Mouse (Mus musculus): ENCODE measurements around the gene Acot7. TPM values are rescaled to one million over a fixed set of nuclear protein-coding genes. Genes with fewer than 3 reads are reported as not detected.

Gene Acot7
- total RNA-seq, 2 experiments from 2014 or later = 308 to 337 TPM

DNA sequence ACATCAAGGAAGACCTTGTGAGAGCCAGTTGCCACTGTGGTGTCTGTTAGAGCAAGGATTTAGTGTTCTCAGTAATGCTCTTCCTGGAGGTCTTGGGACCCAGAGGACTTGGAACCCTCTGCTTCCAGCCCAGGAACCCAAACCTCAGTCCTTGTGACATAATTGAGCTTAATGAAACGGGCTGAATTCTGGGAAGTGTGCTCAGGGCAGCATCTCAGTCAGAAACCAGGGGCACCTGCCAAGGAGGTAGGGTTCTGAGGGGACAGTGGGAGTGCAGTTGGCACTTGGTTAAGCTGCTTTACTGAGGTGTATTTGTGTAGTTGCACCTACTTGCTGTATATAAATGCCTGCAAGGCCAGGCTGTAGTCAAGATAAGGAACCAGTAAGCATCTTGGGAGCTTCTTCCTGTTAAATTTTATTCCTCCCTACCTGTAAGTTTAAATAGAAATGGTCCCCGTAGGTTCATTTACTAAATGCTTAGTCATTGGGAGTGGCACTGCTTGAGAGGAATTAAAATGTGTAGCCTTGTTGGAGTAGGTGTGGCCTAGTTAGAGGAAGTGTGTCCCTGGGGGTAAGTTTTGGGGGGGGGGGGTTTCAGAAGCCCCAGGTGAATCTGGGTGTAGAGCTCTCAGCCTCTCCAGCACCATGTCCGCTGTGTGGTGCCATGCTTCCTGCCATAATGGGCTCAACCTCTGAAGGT lies 16.7 kb downstream of the Acot7 start:
- intact Hi-C loops (cut with DNase I) = no loop called here
- no peak for DNase-seq (ENCODE audit: low spot score in 2 of 2)

DNA sequence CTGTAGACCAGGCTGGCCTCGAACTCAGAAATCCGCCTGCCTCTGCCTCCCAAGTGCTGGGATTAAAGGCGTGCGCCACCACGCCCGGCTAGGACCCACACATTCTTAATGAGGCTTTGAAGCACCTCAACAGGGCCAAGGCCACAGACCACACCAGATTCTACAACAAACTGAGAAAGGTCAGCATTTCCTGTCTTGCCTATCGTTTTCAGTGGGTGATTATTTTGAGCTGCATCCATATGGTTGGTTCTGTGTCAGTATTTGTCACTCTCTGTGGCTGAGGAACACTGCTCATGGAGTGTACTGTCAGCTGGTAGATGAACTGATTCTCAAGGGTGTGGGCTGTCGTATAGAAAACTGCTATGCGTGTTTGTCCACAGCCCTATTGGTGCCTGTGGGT lies 18.3 kb downstream of the Acot7 start:
- no peak for DNase-seq (ENCODE audit: low spot score in 2 of 2)
- intact Hi-C loops (cut with DNase I) = no loop called here

DNA sequence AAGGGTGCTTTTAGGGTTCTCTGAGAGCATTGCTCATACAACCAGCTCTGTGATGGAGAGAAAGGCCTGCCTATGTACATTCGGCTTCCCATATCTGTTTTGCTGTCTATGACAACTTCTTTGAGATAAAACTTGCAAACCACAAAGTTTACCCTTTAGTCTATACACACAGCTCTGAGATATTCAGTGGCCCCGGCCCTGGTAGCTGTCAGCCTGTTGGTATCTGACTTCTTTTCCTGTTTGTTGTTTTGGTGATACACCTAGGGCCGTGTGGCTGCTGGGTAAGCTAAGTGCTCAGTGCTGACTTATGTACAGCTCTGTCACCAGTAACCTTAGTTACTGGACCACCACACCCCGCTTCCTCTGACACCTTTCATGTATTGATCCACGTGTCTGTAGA lies 19.6 kb downstream of the Acot7 start:
- intact Hi-C loops (cut with DNase I) = no loop called here
- no peak for DNase-seq (ENCODE audit: low spot score in 2 of 2)

DNA sequence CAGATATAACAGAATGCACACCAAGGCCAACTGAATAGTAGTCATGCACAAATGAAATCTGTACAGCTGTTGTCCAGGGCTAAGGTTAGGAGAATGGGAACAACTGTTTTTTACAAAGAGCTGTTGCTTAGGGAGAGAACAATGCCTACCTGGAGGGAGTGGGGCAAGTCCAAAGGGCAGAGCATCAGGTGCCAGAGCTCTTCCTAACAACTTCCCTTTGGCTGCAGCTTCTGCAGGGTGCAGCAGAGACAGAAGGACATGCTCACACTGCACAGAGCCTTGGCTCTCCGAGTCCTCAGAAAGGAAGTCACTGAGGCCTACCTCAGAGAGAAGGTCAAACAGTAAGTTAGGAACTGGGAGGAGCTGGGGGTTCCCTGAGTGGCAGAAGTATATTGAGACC lies 21.7 kb downstream of the Acot7 start:
- no peak for DNase-seq (ENCODE audit: low spot score in 2 of 2)
- intact Hi-C loops (cut with DNase I) = no loop called here

DNA sequence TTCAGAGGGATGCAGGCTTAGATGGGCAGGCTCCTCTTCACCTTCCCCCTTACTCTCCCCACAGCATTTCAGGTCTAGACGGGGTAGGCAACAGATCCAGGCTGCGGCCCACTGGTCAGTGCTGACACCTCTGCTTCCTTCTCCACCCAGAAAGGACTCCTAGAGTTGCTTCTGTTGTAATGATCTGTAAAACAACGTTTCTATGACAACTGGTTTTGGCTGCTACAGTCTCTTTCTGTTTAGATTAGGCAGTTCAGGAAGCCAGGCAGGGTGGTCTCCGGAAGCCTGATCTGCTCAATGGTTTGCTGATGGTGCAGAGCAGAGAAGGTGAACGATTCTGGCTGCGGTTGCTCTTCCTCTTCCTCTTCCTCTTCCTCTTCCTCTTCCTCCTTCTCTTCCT lies 23.6 kb downstream of the Acot7 start:
- intact Hi-C loops (cut with DNase I) = no loop called here
- no peak for DNase-seq (ENCODE audit: low spot score in 2 of 2)

DNA sequence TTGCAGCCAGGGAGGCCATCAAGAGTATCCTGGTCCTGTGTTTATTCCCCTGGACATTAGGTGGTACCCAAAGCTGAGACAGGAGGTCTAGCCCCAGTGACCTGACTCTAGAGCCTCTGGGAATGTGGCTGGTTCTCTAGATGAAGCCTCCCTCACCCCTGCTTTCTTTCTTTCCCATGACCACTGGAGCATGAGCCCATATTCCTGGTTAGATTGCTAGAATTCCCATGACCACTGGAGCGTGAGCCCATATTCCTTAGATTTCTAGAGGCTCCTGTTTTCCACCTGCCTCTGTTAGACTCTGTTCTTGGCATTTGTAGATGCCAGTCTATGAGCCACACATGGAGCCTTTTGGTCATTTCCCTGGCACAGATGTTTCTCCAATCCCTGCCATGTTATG lies 24.5 kb downstream of the Acot7 start:
- intact Hi-C loops (cut with DNase I) = no loop called here
- DNase-seq (ENCODE audit: low spot score in 2 of 2) = no peak

DNA sequence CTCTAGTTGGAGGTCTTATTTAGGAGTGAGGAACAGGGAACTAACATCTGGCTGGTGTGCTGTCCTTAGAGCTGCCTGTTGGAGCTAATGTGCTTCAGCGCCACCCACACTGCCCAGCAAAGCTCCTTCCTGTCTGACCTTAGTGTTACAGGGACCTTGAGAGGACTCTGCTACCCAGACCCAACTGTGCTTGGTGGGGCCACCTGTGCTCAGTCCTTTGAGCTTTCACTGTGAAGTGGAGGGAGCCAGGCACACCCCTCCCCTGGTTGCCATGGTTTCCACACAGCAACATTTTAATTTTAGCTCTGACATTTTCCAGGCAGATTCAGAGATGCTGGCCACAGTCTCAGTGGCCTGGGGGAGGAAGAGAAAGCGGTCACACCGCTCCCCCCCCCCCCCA lies 25.0 kb downstream of the Acot7 start:
- intact Hi-C loops (cut with DNase I) = no loop called here
- DNase-seq (ENCODE audit: low spot score in 2 of 2) = peak; percentile 65 to 91

DNA sequence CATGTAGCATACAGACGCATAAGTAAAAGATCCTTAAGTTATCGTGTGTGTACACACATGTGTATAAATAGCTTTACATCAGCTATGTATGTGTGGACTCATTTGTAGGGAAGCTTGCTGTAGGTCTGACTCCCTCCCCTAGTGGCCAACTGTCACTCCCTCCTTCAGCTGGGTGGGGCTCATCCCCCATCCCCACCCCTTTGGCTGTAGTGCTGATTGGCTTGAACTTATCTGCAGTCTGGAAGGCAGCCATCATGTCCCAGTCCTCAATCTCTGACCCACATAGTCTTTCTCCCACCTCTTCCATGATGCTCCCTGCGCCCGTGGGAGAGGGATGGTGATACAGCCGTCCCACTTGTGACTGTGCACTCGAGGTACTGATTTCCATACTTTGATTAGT lies 26.7 kb downstream of the Acot7 start:
- intact Hi-C loops (cut with DNase I) = no loop called here
- DNase-seq (ENCODE audit: low spot score in 2 of 2) = no peak

DNA sequence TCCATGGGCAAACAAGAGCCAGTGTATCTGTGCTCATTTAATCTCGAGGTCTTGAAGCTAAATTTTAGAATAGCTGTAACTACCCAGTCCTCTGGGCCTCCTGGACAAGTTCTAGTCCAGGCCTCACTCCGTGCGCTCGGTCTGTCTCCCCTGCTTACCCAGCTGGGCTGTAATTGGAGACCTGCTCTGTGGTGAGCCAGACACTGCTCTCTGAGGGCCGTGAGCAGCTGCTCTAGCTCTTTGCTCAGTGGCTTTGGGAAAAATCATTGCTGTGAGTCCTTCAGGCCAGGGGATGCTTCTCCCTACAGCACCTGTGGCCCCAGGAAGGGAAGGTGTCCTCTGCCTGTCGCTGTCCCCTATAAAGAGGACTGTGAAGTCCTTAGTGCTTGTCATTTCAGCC lies 28.3 kb downstream of the Acot7 start:
- no peak for DNase-seq (ENCODE audit: low spot score in 2 of 2)
- intact Hi-C loops (cut with DNase I) = no loop called here

DNA sequence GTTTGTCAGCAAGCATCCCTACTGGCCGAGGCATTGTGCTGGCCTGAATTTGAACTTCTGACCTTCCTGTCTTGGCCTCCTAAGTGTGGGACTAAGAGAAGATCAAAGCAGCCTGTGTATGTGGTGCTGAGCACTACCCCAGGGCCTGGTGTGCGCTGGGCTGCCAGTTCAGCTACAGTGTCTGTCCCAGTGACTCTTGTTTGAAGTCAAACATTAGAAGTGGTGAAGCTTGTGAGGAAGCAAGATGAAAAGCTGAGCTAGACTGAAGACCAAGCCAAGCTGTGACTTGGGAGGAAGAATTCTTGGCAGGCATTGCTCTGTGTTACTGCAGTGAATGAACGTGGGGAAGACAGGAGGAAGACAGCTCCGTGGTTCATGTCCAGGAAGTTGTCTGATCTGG lies 31.7 kb downstream of the Acot7 start:
- intact Hi-C loops (cut with DNase I) = no loop called here

DNA sequence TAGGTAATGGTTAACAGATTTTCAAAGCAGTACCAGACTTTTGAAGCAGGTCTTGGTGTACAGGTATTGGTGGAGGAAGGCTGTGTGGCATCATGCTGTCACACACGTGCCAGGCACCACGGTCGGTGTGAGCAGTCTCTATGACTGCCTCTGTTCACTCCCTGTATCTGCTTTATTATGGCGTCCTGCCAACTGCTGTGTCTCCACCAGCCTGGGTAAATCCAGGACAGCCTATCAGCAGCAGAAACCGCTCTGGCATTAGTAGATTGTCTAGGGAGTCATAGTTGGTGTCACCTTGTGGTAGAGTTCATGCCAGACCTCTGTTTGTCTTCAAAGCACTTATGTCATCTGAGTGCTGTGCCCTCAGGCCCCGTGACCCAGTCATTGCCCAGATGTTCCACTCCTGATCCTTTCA lies 34.2 kb downstream of the Acot7 start:
- DNase-seq (ENCODE audit: low spot score in 2 of 2) = no peak

More for the DNA sequence above, 31.7 kb downstream of the Acot7 start:
- no peak for DNase-seq (ENCODE audit: low spot score in 2 of 2)

DNA sequence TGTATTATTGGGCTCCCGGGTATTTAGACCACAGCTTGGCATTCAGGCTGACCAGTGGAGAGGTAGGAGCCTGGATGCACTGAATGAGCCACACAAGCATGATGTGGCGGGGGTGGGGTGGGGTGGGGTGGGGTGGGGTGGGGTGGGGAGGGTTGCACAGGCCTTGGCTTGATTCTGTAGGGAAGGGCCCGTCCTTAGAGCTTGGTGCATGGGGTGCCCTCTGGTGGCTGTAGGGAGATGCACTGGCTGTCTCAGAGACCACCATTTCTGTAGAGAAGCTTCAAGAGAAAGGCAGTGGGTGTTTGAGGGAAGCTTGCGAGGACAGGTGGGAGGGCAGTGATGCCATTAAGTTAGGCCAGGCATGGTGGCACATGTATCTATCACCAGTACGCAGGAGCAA lies 34.6 kb downstream of the Acot7 start:
- intact Hi-C loops (cut with DNase I) = loop anchor here (1.0 to 2.0 kb wide), 2 partner anchors 34 to 39 kb away; partner anchors contain the start of gene Acot7
- peak; percentile 72 to 80 for DNase-seq (ENCODE audit: low spot score in 2 of 2)

More for the DNA sequence above, 34.2 kb downstream of the Acot7 start:
- intact Hi-C loops (cut with DNase I) = loop anchor here (1.0 to 2.0 kb wide), 2 partner anchors 33 to 39 kb away; partner anchors contain the start of gene Acot7

DNA sequence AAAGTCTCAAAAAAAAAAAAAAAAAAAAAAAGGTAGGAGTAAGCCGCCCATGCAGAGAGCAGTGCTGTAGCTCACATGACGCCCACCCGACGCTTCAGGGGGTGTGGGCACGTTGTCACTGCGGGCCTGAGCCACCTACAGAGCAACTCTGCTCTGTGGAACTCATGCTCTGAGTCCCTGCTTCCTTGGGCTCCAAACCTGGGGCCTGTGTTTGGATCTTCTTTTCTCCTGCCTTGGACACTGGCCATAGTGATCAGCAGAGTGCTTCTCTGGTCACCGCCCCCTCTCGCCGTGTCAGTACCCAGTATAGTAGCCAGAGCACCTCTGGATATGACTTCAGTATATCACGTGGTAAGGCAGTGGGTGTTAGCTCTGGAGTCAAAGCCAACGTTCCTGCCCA lies 35.0 kb downstream of the Acot7 start:
- intact Hi-C loops (cut with DNase I) = loop anchor here (1.0 to 2.0 kb wide), 2 partner anchors 34 to 40 kb away; partner anchors contain the start of gene Acot7
- DNase-seq (ENCODE audit: low spot score in 2 of 2) = peak in 1 of 2 experiments; percentile 58

DNA sequence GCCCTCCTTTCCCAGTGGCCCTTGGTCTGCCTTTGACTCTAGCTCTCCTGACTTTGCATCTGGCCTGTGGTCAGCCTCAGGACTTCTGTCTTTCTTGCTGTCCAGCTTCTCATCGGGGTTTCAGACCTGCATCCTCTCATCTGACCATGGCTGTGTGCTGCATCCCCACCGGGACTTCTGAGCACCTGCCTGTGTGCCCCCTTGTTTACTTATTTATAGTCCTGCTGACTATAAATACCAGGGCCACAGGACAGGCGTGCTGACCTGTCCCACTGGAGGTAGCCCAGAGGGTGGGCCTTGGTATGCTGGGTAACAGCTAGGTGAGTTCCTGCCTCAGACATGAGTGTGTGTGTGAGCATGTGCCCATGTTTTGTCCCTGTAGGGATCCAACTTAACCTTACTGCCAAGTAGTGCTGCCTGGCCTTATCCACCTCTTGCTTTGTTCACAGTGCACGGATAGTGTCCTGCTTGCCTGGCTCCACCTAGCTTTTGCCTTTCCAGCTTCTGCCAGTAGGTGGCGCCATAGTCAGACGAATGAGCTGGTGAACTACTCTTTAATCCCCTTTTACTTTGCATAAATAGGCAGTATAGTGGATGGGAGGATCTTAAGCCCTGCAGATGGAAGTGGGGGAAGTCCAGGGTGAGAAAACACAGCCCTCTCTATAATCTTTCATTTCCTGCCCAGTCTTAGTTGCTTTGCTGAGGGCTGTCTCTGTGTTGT lies 36.0 kb downstream of the Acot7 start:
- DNase-seq (ENCODE audit: low spot score in 2 of 2) = peak; percentile 91 to 94

DNA sequence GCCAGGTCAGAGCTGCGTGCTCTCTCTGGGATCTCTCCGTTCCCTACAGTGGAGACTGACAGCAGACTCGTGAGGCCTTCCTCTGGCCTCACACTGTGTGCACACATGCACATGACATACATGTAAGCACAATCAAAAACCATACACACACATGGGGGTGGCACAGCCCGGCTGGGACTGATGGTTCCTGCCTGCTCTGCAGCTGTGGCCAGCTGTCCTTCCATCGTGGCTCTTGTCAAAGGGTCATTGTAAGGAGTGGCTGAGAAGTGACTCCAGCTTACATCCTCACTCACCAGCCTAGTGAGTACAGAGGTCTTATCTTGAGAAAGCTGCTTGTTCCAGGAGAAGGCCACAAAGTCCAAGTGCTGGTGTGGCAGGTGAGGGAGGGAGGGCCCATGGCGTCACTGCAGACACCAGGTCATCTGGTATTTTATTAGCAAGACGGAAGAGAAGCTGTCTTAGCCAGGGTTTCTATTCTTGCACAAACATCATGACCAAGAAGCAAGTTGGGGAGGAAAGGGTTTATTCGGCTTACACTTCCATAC lies 37.0 kb downstream of the Acot7 start:
- intact Hi-C loops (cut with DNase I) = loop anchor here (1.0 kb wide), 1 partner anchor 68 kb away; no protein-coding TSS in a partner anchor
- DNase-seq (ENCODE audit: low spot score in 2 of 2) = no peak

More for the DNA sequence above, 36.0 kb downstream of the Acot7 start:
- intact Hi-C loops (cut with DNase I) = loop anchor here (1.0 to 2.0 kb wide), 2 partner anchors 35 to 69 kb away; partner anchors contain the start of gene Acot7

DNA sequence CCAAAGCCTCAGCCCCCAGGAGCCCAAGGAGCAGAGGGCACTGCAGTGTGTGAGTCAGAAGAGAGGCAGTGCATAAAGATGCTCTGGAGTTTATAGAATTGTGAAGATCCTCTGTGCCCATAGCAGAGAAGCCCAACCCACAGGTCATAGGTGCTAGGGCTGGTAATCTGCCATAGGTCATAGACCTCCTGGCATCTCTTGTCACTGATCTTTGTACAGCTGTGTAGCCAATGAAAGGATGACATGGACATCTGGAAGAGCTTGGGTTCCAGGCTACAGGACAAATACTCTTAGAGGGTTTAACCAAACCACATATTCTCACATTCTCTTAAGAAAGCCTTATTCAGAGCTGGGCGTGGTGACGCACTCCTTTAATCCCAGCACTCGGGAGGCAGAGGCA lies 41.7 kb downstream of the Acot7 start:
- intact Hi-C loops (cut with DNase I) = no loop called here

DNA sequence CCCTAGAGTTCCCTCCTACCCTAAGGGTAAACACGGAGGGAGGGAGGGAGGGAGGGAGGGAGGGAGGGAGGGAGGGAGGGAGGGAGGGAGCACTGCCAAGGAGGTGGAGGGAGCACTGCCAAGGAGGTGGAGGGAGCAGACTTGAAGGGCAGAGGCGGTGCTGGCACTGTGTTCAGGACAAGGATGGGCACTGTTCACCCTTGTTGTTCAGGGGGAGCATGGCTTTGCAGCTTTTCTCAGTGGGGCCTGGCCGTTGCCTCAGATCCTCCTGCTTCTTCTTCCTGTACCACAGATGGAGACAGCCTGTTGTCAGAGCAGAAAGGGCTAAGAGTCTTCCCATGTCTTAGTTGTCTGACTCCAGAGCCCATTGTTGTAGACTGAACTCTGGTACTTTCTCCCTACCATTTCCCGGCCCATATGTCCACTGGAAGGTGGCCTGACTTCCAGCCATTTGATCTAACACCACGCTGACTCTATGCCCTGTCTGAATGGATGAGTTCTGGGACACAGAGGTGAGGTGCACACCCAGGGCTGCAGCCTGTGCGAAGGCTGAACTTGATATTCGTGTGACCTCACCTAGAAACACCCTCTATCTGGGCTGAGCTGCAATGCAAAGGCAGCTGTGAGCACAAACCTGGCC lies 43.0 kb downstream of the Acot7 start:
- intact Hi-C loops (cut with DNase I) = no loop called here
- DNase-seq (ENCODE audit: low spot score in 2 of 2) = no peak

More for the DNA sequence above, 41.7 kb downstream of the Acot7 start:
- DNase-seq (ENCODE audit: low spot score in 2 of 2) = no peak

DNA sequence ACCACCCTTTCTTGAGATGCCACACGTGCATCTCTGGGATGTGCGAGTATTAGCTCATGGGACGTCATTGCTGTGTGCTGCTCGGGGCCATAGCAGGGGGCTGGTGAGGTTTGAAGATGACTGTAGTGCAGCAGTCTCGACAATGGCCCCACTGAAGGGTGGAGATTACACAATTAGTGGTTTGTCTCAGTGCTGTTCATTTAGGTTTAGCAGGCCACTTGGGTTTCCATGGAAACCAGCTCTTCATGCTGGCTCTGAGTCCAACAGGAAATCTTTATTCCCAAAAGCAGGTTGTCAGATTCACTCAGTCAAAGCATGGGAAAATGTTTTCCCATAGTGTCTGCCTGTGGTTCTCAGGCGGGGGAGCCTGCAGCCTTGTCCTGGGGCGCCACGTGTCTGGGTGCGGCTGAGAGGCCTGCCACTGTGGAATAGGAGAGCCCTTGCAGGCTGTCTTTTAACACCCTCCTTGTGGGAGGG lies 43.5 kb downstream of the Acot7 start:
- intact Hi-C loops (cut with DNase I) = no loop called here
- DNase-seq (ENCODE audit: low spot score in 2 of 2) = peak; percentile 58 to 86

DNA sequence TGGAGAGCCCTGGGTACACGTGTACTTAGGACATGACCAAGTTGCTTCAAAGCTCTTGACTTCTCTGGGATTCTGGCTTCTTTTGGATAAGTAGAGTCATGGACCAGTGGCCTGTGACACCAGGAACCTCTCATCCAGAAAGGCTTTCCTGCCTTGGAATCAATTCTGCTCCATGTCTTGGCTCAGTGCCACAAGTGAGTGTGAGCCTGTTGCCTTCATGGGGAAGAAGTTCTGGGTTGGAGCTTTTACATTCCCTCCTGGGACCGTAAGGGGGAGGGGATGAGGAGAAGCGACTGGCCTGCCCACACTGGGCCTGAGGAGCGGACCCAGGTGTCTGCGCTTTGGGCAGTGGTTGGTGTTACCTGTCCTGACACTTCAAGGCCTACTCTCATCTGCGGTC lies 44.2 kb downstream of the Acot7 start:
- DNase-seq (ENCODE audit: low spot score in 2 of 2) = no peak
- intact Hi-C loops (cut with DNase I) = no loop called here

DNA sequence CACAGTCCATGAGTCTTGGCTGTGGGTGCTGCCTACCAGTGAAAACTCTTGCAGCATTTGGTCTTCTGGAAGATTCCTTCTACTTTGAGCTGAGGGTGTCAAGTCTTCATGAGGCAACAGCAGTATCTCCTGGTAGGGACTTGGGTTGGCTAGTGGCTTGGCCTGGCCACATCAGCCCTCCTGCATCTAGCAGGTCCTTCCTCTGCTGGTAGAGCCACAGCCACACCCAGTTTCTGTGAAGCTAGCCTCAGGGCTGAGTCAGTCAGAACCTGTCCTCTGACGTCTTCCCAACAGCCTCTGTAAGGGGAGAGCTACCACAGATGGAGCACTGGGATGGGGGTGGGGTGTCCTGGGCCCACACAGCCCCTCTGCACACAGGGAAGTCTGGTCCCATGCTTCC lies 44.6 kb downstream of the Acot7 start:
- intact Hi-C loops (cut with DNase I) = no loop called here
- no peak for DNase-seq (ENCODE audit: low spot score in 2 of 2)
